Comparison of ENCODE assay signal across 22 mouse cellular contexts in genomic region chr4:123137551-123137950, GRCm38 (mm10). TPM values are rescaled to one million over a fixed set of nuclear protein-coding genes. Genes with fewer than 3 reads are reported as not detected.
"Had no signal": no experiment of that assay in that cellular context is flagged by ENCODE, and none has a peak within 500 bp of the region (broad histone marks: within the 10 kb centered on the region; RNA-seq: fewer than 3 reads in every experiment).

No protein-coding gene starts in this region.

- ATAC-seq: lung, postnatal 0 days; midbrain, embryonic 16.5 days had no signal

- H3K9me3 ChIP-seq: lung, embryonic 15.5 days; megakaryocyte, embryonic 14.5 days; midbrain, embryonic 12.5 days; neural tube, embryonic 12.5 days; stomach, embryonic 15.5 days had no signal

- H3K27me3 ChIP-seq: lung, embryonic 15.5 days; megakaryocyte, embryonic 14.5 days; midbrain, embryonic 12.5 days; neural tube, embryonic 12.5 days; stomach, embryonic 15.5 days had no signal

- DNase-seq: lung, adult 2 months; lung, postnatal 14 days; lung, postnatal 36 days; midbrain, embryonic 14.5 days; right cerebral cortex, postnatal 14 days; thymus, adult 2 months; thymus, postnatal 25 days; thymus, postnatal 4 days had no signal

- H3K27ac ChIP-seq: lung, embryonic 15.5 days; macrophage; midbrain, embryonic 12.5 days; neural tube, embryonic 12.5 days; stomach, embryonic 15.5 days; stomach, postnatal 0 days had no signal

- H3K9ac ChIP-seq: lung, embryonic 15.5 days; neural tube, embryonic 12.5 days; stomach, embryonic 15.5 days had no signal

RNA-seq across cellular contexts. Expression of gene Oxct2b, which starts 21.5 kb away (rescaled TPM):
- total RNA-seq: megakaryocyte progenitor cell, adult 5-6 weeks; monocyte, adult 5-6 weeks; neutrophil, adult 5-6 weeks had no signal
- polyA plus RNA-seq: lung, adult 2 months; lung, embryonic 15.5 days; lung, postnatal 0 days; macrophage; midbrain, embryonic 12.5 days; stomach, postnatal 0 days had no signal

RNA-seq across cellular contexts. Expression of gene Bmp8b, which starts 32.6 kb away (rescaled TPM):
- total RNA-seq: megakaryocyte progenitor cell, adult 5-6 weeks; monocyte, adult 5-6 weeks; neutrophil, adult 5-6 weeks had no signal
- polyA plus RNA-seq: macrophage had no signal

RNA-seq across cellular contexts. Expression of gene Hpcal4, which starts 45.5 kb away (rescaled TPM):
- total RNA-seq: megakaryocyte progenitor cell, adult 5-6 weeks; monocyte, adult 5-6 weeks; neutrophil, adult 5-6 weeks had no signal
- polyA plus RNA-seq: liver, embryonic 16.5 days; macrophage; spleen, adult 2 months had no signal
